Mouse (Mus musculus) thymus, adult 2 months (tissue): ENCODE measurements around the gene Wscd2.

Experiments used
- CTCF ChIP-seq: fragments of 200-500 bp; IDR thresholded peaks from 2 replicates; pipeline ENCODE4 v1.5.1; 2012; ENCODE audit warnings: mild to moderate bottlenecking, control low read depth, low read length, moderate library complexity, borderline replicate concordance; ENCODE audit not compliant: control insufficient read depth, poor library complexity, insufficient read depth; ENCODE audit errors: extremely low read depth
- POLR2A ChIP-seq: fragments of 200-500 bp; IDR thresholded peaks from 2 replicates; pipeline ENCODE4 v1.6.1; 2012; ENCODE audit warnings: mild to moderate bottlenecking, low read length, control low read depth, moderate library complexity; ENCODE audit not compliant: control insufficient read depth, poor library complexity, insufficient read depth; ENCODE audit errors: extremely low read depth

GRCm38 (mm10) chr5:113620130-113620716, 130.1 kb downstream of the Wscd2 start:
- TF ChIP-seq CTCF (no peak), POLR2A (no peak)
